Comparison of ENCODE assay signal across 31 mouse cellular contexts in genomic region chr10:41467325-41467724, GRCm38 (mm10). TPM values are rescaled to one million over a fixed set of nuclear protein-coding genes. Genes with fewer than 3 reads are reported as not detected.
DNase-seq lines count a peak whose midpoint lies in the region; ATAC-seq and TF ChIP-seq lines count a peak whose summit lies in the region.
"Had no signal": no experiment of that assay in that cellular context is flagged by ENCODE, and none has a peak within 500 bp of the region (broad histone marks: within the 10 kb centered on the region; RNA-seq: fewer than 3 reads in every experiment).

No protein-coding gene starts in this region.

- peak; percentile 65 for DNase-seq in midbrain, embryonic 11.5 days (ENCODE audit: low spot score, missing footprints)
- DNase-seq in ES-CJ7 (ENCODE audit: low read depth, low spot score) = peak; percentile 96
- DNase-seq in WW6 (ENCODE audit: low read depth, low spot score) = peak; percentile 68
- DNase-seq in forebrain, postnatal 0 days = no peak
- DNase-seq in heart, postnatal 36 days = no peak
- DNase-seq: adrenal gland, adult 2 months; adrenal gland, postnatal 14 days; cerebellum, adult 11 months; cerebellum, adult 2 months; cerebellum, adult 9-11 months; cerebellum, postnatal 25 days; gastrocnemius, postnatal 10 days; gastrocnemius, postnatal 36 days; heart, adult 18-20 months; kidney, adult 11 months had no signal

- TF ChIP-seq POLR2A in ES-Bruce4 (IDR thresholded peaks at IDR 0.05; ENCODE audit: insufficient read depth, low read length) = no peak

- ATAC-seq in midbrain, embryonic 11.5 days (ENCODE audit: low FRiP score) = no peak
- ATAC-seq in midbrain, embryonic 15.5 days (replicated peaks) = no peak
- no peak for ATAC-seq in forebrain, postnatal 0 days
- ATAC-seq: CD4-positive, CD25-positive, alpha-beta regulatory T cell, adult 4 months; forebrain, embryonic 15.5 days; hindbrain, embryonic 16.5 days; intestine, embryonic 15.5 days had no signal

- no peak overlapping the region for H3K9ac ChIP-seq in midbrain, embryonic 11.5 days (ENCODE audit: low read length)
- no peak overlapping the region for H3K9ac ChIP-seq in midbrain, embryonic 15.5 days
- no peak overlapping the region for H3K9ac ChIP-seq in ES-Bruce4 (ENCODE audit: low read depth, poor library complexity, severe bottlenecking)
- H3K9ac ChIP-seq in forebrain, postnatal 0 days = no peak overlapping the region
- H3K9ac ChIP-seq: embryonic facial prominence, embryonic 13.5 days; forebrain, embryonic 12.5 days; forebrain, embryonic 15.5 days; heart, embryonic 13.5 days; hindbrain, embryonic 13.5 days; intestine, embryonic 15.5 days had no signal

- H3K9me3 ChIP-seq in midbrain, embryonic 11.5 days (ENCODE audit: control insufficient read depth, low read length) = no peaks in the 10 kb centered on the region
- no peaks in the 10 kb centered on the region for H3K9me3 ChIP-seq in midbrain, embryonic 15.5 days
- H3K9me3 ChIP-seq in ES-Bruce4 (replicated peaks; ENCODE audit: control insufficient read depth, insufficient read depth, low read length, poor library complexity, severe bottlenecking) = no peaks in the 10 kb centered on the region
- no peaks in the 10 kb centered on the region for H3K9me3 ChIP-seq in forebrain, postnatal 0 days (ENCODE audit: low read length)
- H3K9me3 ChIP-seq: embryonic facial prominence, embryonic 10.5 days; embryonic facial prominence, embryonic 13.5 days; forebrain, embryonic 12.5 days; forebrain, embryonic 15.5 days; heart, embryonic 10.5 days; heart, embryonic 13.5 days; hindbrain, embryonic 10.5 days; hindbrain, embryonic 13.5 days; intestine, embryonic 15.5 days had no signal

- no peak for TF ChIP-seq CTCF in ES-Bruce4 (IDR thresholded peaks at IDR 0.05; ENCODE audit: low read depth, low read length)
- TF ChIP-seq CTCF in forebrain, postnatal 0 days (IDR thresholded peaks at IDR 0.05; ENCODE audit: low read depth) = no peak

- H3K4me2 ChIP-seq in midbrain, embryonic 11.5 days = no peak overlapping the region
- no peak overlapping the region for H3K4me2 ChIP-seq in midbrain, embryonic 15.5 days
- no peak overlapping the region for H3K4me2 ChIP-seq in forebrain, postnatal 0 days (ENCODE audit: low read depth)
- H3K4me2 ChIP-seq: embryonic facial prominence, embryonic 13.5 days; forebrain, embryonic 12.5 days; forebrain, embryonic 15.5 days; heart, embryonic 13.5 days; hindbrain, embryonic 13.5 days; intestine, embryonic 15.5 days had no signal

- no peak overlapping the region for H3K4me3 ChIP-seq in midbrain, embryonic 11.5 days (ENCODE audit: low read depth, low read length)
- no peak overlapping the region for H3K4me3 ChIP-seq in midbrain, embryonic 15.5 days
- no peak overlapping the region for H3K4me3 ChIP-seq in ES-Bruce4 (ENCODE audit: low read depth, low read length)
- no peak overlapping the region for H3K4me3 ChIP-seq in forebrain, postnatal 0 days (ENCODE audit: low read depth, low read length)
- H3K4me3 ChIP-seq: embryonic facial prominence, embryonic 10.5 days; embryonic facial prominence, embryonic 13.5 days; erythroblast, embryonic 14.5 days; forebrain, embryonic 12.5 days; forebrain, embryonic 15.5 days; heart, embryonic 10.5 days; heart, embryonic 13.5 days; hindbrain, embryonic 10.5 days; hindbrain, embryonic 13.5 days; intestine, embryonic 15.5 days had no signal

- intact Hi-C loops in heart, postnatal 36 days (cut with DNase I) = no loop called here

- peak; percentile 98 for TF ChIP-seq EP300 in ES-Bruce4 (IDR thresholded peaks at IDR 0.05; ENCODE audit: insufficient read depth, low read depth, low read length)

- 30% methylated on average over 6 of the region's 6 CpGs for WGBS in midbrain, embryonic 11.5 days
- WGBS in midbrain, embryonic 15.5 days = 37% methylated on average over 6 of the region's 6 CpGs
- WGBS in forebrain, postnatal 0 days = 42% methylated on average over 6 of the region's 6 CpGs

- H3K36me3 ChIP-seq in midbrain, embryonic 11.5 days (ENCODE audit: control insufficient read depth, insufficient read depth, low read length) = peaks cover 5% of the 10 kb centered on the region; the same call in 1 of the 2 replicates
- H3K36me3 ChIP-seq in midbrain, embryonic 15.5 days (replicated peaks) = peaks cover 10% of the 10 kb centered on the region
- H3K36me3 ChIP-seq in ES-Bruce4 (ENCODE audit: control insufficient read depth, insufficient read depth, low read length, poor library complexity, severe bottlenecking) = no peaks in the 10 kb centered on the region
- peaks cover 28% of the 10 kb centered on the region for H3K36me3 ChIP-seq in forebrain, postnatal 0 days (ENCODE audit: insufficient read depth)

- H3K4me1 ChIP-seq in midbrain, embryonic 11.5 days (ENCODE audit: control insufficient read depth, insufficient read depth, low read length) = no peaks in the 10 kb centered on the region
- H3K4me1 ChIP-seq in midbrain, embryonic 15.5 days = no peaks in the 10 kb centered on the region
- H3K4me1 ChIP-seq in ES-Bruce4 (ENCODE audit: control insufficient read depth, insufficient read depth, low read length) = peaks cover 7% of the 10 kb centered on the region
- no peaks in the 10 kb centered on the region for H3K4me1 ChIP-seq in forebrain, postnatal 0 days (ENCODE audit: insufficient read depth)
- H3K4me1 ChIP-seq: embryonic facial prominence, embryonic 10.5 days; embryonic facial prominence, embryonic 13.5 days; forebrain, embryonic 15.5 days; intestine, embryonic 15.5 days had no signal

- H3K27ac ChIP-seq in midbrain, embryonic 11.5 days (ENCODE audit: low read depth, low read length) = no peak overlapping the region
- no peak overlapping the region for H3K27ac ChIP-seq in midbrain, embryonic 15.5 days
- H3K27ac ChIP-seq in ES-Bruce4 (ENCODE audit: insufficient read depth, low read length) = peak overlapping the region; percentile 88; the same call in 1 of the 2 replicates
- H3K27ac ChIP-seq in forebrain, postnatal 0 days (ENCODE audit: low read depth, low read length) = no peak overlapping the region
- H3K27ac ChIP-seq: embryonic facial prominence, embryonic 10.5 days; embryonic facial prominence, embryonic 13.5 days; forebrain, embryonic 12.5 days; forebrain, embryonic 15.5 days; heart, embryonic 10.5 days; heart, embryonic 13.5 days; hindbrain, embryonic 10.5 days; hindbrain, embryonic 13.5 days; intestine, embryonic 15.5 days had no signal

- no peaks in the 10 kb centered on the region for H3K27me3 ChIP-seq in midbrain, embryonic 11.5 days (ENCODE audit: control insufficient read depth, insufficient read depth, low read length)
- H3K27me3 ChIP-seq in midbrain, embryonic 15.5 days (replicated peaks) = no peaks in the 10 kb centered on the region
- no peaks in the 10 kb centered on the region for H3K27me3 ChIP-seq in ES-Bruce4 (ENCODE audit: control insufficient read depth, insufficient read depth, low read length, poor library complexity, severe bottlenecking)
- no peaks in the 10 kb centered on the region for H3K27me3 ChIP-seq in forebrain, postnatal 0 days (ENCODE audit: insufficient read depth, low read length)
- H3K27me3 ChIP-seq: embryonic facial prominence, embryonic 13.5 days; forebrain, embryonic 12.5 days; forebrain, embryonic 15.5 days; heart, embryonic 13.5 days; hindbrain, embryonic 13.5 days; intestine, embryonic 15.5 days had no signal

RNA-seq across cellular contexts. Expression of gene Mical1, which starts 8.8 kb away (rescaled TPM):
- 34.0 and 36.6 TPM in 2 replicates for polyA plus RNA-seq in midbrain, embryonic 11.5 days (2014; fragmentation: Nextera tagmentation; extraction: Ambion mirVana)
- 19.6 and 21.5 TPM in 2 replicates for polyA plus RNA-seq in midbrain, embryonic 15.5 days (2015; fragmentation: Nextera tagmentation; extraction: Ambion mirVana)
- 11.7 and 11.9 TPM in 2 replicates for polyA plus RNA-seq in ES-Bruce4 (2011; ENCODE audit: insufficient read depth, insufficient read length, low read depth, missing spikeins)
- total RNA-seq in forebrain, postnatal 0 days (2014; rRNA removed) = 37.2 and 40.0 TPM in 2 replicates
- polyA plus RNA-seq in forebrain, postnatal 0 days (2015; fragmentation: Nextera tagmentation; extraction: Ambion mirVana) = 29.8 and 32.1 TPM in 2 replicates
- total RNA-seq in heart, postnatal 36 days (2021) = 10 to 100 TPM; 14.5 to 15.8 TPM

RNA-seq across cellular contexts. Expression of gene Zbtb24, which starts 17.1 kb away (rescaled TPM):
- 19.1 TPM in 2 replicates for polyA plus RNA-seq in midbrain, embryonic 11.5 days (2014; fragmentation: Nextera tagmentation; extraction: Ambion mirVana)
- polyA plus RNA-seq in midbrain, embryonic 15.5 days (2015; fragmentation: Nextera tagmentation; extraction: Ambion mirVana) = 19.8 and 22.3 TPM in 2 replicates
- 13.5 and 13.7 TPM in 2 replicates for polyA plus RNA-seq in ES-Bruce4 (2011; ENCODE audit: insufficient read depth, insufficient read length, low read depth, missing spikeins)
- total RNA-seq in forebrain, postnatal 0 days (2014; rRNA removed) = 20.7 and 29.9 TPM in 2 replicates
- 13.2 and 15.5 TPM in 2 replicates for polyA plus RNA-seq in forebrain, postnatal 0 days (2015; fragmentation: Nextera tagmentation; extraction: Ambion mirVana)
- 1 to 10 TPM; 8.6 to 8.9 TPM for total RNA-seq in heart, postnatal 36 days (2021)

RNA-seq across cellular contexts. Expression of gene Smpd2, which starts 22.8 kb away (rescaled TPM):
- 50.7 and 60.0 TPM in 2 replicates for polyA plus RNA-seq in midbrain, embryonic 11.5 days (2014; fragmentation: Nextera tagmentation; extraction: Ambion mirVana)
- polyA plus RNA-seq in midbrain, embryonic 15.5 days (2015; fragmentation: Nextera tagmentation; extraction: Ambion mirVana) = 38.8 and 41.6 TPM in 2 replicates
- 8.5 and 10.4 TPM in 2 replicates for polyA plus RNA-seq in ES-Bruce4 (2011; ENCODE audit: insufficient read depth, insufficient read length, low read depth, missing spikeins)
- 27.7 and 42.9 TPM in 2 replicates for total RNA-seq in forebrain, postnatal 0 days (2014; rRNA removed)
- polyA plus RNA-seq in forebrain, postnatal 0 days (2015; fragmentation: Nextera tagmentation; extraction: Ambion mirVana) = 37.1 and 43.9 TPM in 2 replicates
- 10 to 100 TPM; 42.8 to 45.3 TPM for total RNA-seq in heart, postnatal 36 days (2021)

RNA-seq across cellular contexts. Expression of gene Ppil6, which starts 22.9 kb away (rescaled TPM):
- 0.66 and 0.85 TPM in 2 replicates for polyA plus RNA-seq in midbrain, embryonic 11.5 days (2014; fragmentation: Nextera tagmentation; extraction: Ambion mirVana)
- 3.2 and 3.3 TPM in 2 replicates for polyA plus RNA-seq in midbrain, embryonic 15.5 days (2015; fragmentation: Nextera tagmentation; extraction: Ambion mirVana)
- polyA plus RNA-seq in ES-Bruce4 (2011; ENCODE audit: insufficient read depth, insufficient read length, low read depth, missing spikeins) = 3.8 and 4.6 TPM in 2 replicates
- 0.81 and 1.9 TPM in 2 replicates for total RNA-seq in forebrain, postnatal 0 days (2014; rRNA removed)
- polyA plus RNA-seq in forebrain, postnatal 0 days (2015; fragmentation: Nextera tagmentation; extraction: Ambion mirVana) = 4.7 and 8.7 TPM in 2 replicates
- 1 to 10 TPM; 1.2 to 1.8 TPM for total RNA-seq in heart, postnatal 36 days (2021)
- total RNA-seq: gastrocnemius, adult 18-20 months; gastrocnemius, postnatal 10 days; gastrocnemius, postnatal 36 days; MEL had no signal
- polyA plus RNA-seq: CD4-positive, CD25-positive, alpha-beta regulatory T cell, adult 4 months; erythroblast, embryonic 14.5 days had no signal

RNA-seq across cellular contexts. Expression of gene Cd164, which starts 51.9 kb away (rescaled TPM):
- 112 and 126 TPM in 2 replicates for polyA plus RNA-seq in midbrain, embryonic 11.5 days (2014; fragmentation: Nextera tagmentation; extraction: Ambion mirVana)
- 43.8 and 48.7 TPM in 2 replicates for polyA plus RNA-seq in midbrain, embryonic 15.5 days (2015; fragmentation: Nextera tagmentation; extraction: Ambion mirVana)
- polyA plus RNA-seq in ES-Bruce4 (2011; ENCODE audit: insufficient read depth, insufficient read length, low read depth, missing spikeins) = 298 and 315 TPM in 2 replicates
- total RNA-seq in forebrain, postnatal 0 days (2014; rRNA removed) = 23.1 and 32.3 TPM in 2 replicates
- 40.5 and 48.8 TPM in 2 replicates for polyA plus RNA-seq in forebrain, postnatal 0 days (2015; fragmentation: Nextera tagmentation; extraction: Ambion mirVana)
- 100 to 1,000 TPM; 144 to 145 TPM for total RNA-seq in heart, postnatal 36 days (2021)

Comparison
In these comparisons a context has a peak if more than half of its experiments do, and no peak if none do; other contexts are left out.
1. DNase-seq: peak in midbrain, embryonic 11.5 days (single experiment), ES-CJ7 (single experiment) and WW6 (single experiment); none in forebrain, postnatal 0 days (single experiment) and heart, postnatal 36 days (0 of 2).